Mouse (Mus musculus): ENCODE results near the gene Chpf2.

GRCm38 (mm10) chr5:24593230-24593629 is 6.7 kb downstream of the Chpf2 start:
- TF ChIP-seq CTCF (IDR thresholded peaks at IDR 0.05; ENCODE audit: insufficient read depth, low read depth, low read length) (no peak), POLR2A (IDR thresholded peaks at IDR 0.05; ENCODE audit: insufficient read depth, low read depth, low read length) (no peak)

Measured in olfactory bulb, adult 2 months (tissue).